Mouse (Mus musculus) hindbrain, embryonic 12.5 days (tissue): ENCODE data around the gene Trip6. TPM values are rescaled to one million over a fixed set of nuclear protein-coding genes. Genes with fewer than 3 reads are reported as not detected.

Source experiments
- ATAC-seq: fragments of 200-750 bp; cut with Nextera tagmentation; 2 replicates; pipeline ENCODE4 v1.8.0; 2017; ENCODE audit warnings: moderate TSS enrichment; ENCODE audit not compliant: low FRiP score
- H3K27ac ChIP-seq: fragments of 300-500 bp; sonication (generic); 2 replicates; pipeline ENCODE4 v1.5.1; 2016; ENCODE audit warnings: mild to moderate bottlenecking
- H3K27me3 ChIP-seq: fragments of 300-500 bp; sonication (generic); 2 replicates; pipeline ENCODE4 v1.6.1; 2016; ENCODE audit warnings: mild to moderate bottlenecking
- H3K36me3 ChIP-seq: fragments of 300-500 bp; sonication (generic); 2 replicates; pipeline ENCODE4 v1.6.1; 2016; ENCODE audit warnings: mild to moderate bottlenecking
- H3K4me1 ChIP-seq: fragments of 300-500 bp; sonication (generic); 2 replicates; pipeline ENCODE4 v1.6.1; 2016
- H3K4me2 ChIP-seq: fragments of 300-500 bp; sonication (generic); replicated peaks from 2 replicates; pipeline ENCODE4 v1.6.1; 2016; ENCODE audit warnings: mild to moderate bottlenecking
- H3K4me3 ChIP-seq: fragments of 300-500 bp; sonication (generic); 2 replicates; pipeline ENCODE4 v1.5.1; 2016; ENCODE audit warnings: mild to moderate bottlenecking
- H3K9ac ChIP-seq: fragments of 300-500 bp; sonication (generic); 2 replicates; pipeline ENCODE4 v1.6.1; 2016; ENCODE audit warnings: mild to moderate bottlenecking, moderate library complexity
- H3K9me3 ChIP-seq: fragments of 300-500 bp; sonication (generic); replicated peaks from 2 replicates; pipeline ENCODE4 v1.6.1; 2016; ENCODE audit warnings: mild to moderate bottlenecking
- WGBS: fragments of 180-500 bp; shearing (Covaris S2); methylation state at CpG from one replicate; pipeline ENCODE4 v1.1.7; 2016; 5-methylcytosine and 5-hydroxymethylcytosine counted together
- polyA plus RNA-seq: library from polyadenylated mRNA; unstranded; fragments of >200 nt; fragmentation: Nextera tagmentation; extraction: Ambion mirVana; gene quantifications from 2 replicates; pipeline ENCODE4 v1.2.1, GENCODE M21; 2016

Gene Trip6
- polyA plus RNA-seq, 1 experiment from 2014 or later: 40.7 TPM

DNA sequence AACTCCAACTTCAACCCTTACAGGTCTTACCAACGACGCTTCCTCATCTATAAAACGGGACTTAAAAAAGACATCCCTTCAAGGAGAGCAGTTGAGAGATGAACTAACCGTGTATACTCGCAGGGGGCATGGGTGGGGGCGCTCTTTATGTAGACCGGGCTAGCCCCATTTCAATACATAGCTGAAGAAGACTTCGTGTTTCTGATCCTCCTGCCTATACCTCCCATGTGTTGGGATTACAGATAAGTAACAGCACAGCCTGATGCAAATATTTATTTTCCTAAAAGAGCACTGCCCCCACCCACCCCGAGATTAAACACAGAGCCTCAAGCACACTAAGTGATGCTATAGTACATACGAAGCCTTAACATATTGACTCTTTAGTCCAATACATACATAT, 20.1 kb upstream of the Trip6 start:
- 57% methylated on average over 10 of the region's 10 CpGs for WGBS
- H3K36me3 ChIP-seq: no peaks in the 10 kb centered on the region
- no peak overlapping the region for H3K4me2 ChIP-seq
- H3K9ac ChIP-seq: no peak overlapping the region
- H3K27me3 ChIP-seq: no peaks in the 10 kb centered on the region
- ATAC-seq: no peak
- no peaks in the 10 kb centered on the region for H3K9me3 ChIP-seq
- H3K27ac ChIP-seq: no peak overlapping the region
- peaks cover 20% of the 10 kb centered on the region for H3K4me1 ChIP-seq
- H3K4me3 ChIP-seq: no peak overlapping the region

- peak within 1 kb of the TSS; percentile 88 for H3K9ac ChIP-seq
- peak within 1 kb of the TSS; percentile 70 for H3K4me2 ChIP-seq
- no peaks in the 10 kb centered on the region for H3K9me3 ChIP-seq
- WGBS: under 1% methylated on average over 44 of the region's 44 CpGs
- H3K36me3 ChIP-seq: no peaks in the 10 kb centered on the region
- H3K4me3 ChIP-seq: peak within 1 kb of the TSS; percentile 65
- H3K4me1 ChIP-seq: peaks cover 13% of the 10 kb centered on the region
- H3K27ac ChIP-seq: peak within 1 kb of the TSS; percentile 70
- peak; percentile 90 for ATAC-seq
- no peaks in the 10 kb centered on the region for H3K27me3 ChIP-seq
These were observed 19.4 kb upstream of the Trip6 start, which contains the start of gene Slc12a9 for GRCm38 (mm10) chr5:137333512-137334174. Gene Slc12a9, minus strand, starts transcription at chr5:137333597.

DNA sequence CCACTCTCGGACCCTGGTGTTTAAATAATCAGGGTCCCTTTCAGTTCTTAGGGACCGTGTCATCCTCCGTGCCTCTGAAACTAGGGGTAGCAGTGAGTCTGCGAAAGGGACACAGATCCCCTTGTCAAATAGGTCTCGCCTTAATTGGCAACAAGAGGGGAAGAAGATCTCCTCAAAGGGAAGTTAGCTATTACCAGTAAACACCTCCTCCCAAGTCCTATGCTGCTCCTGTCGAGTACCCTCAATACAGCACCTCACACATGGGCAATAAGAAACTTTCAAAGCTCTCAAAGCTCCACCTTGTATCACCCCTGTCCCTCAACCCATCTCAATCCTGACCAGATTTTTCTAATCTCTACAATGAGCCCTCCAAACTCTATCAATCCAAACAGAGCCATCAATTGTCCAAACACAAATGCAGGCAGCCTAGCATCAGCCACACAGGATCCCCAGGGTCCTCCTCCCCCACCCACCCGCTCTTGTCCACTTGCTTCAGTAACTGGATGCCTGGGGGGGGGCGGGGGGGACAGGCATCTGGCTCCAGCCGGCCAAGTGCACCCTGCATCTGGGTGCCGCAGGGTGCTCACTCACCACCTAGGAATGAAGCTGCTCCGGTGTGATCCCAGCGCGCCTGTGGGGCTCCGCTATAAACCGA, 18.8 kb upstream of the Trip6 start:
- WGBS: 18% methylated on average over 15 of the region's 15 CpGs
- peak overlapping the region; percentile 70 for H3K27ac ChIP-seq
- peak overlapping the region; percentile 70 for H3K4me2 ChIP-seq
- H3K27me3 ChIP-seq: no peaks in the 10 kb centered on the region
- H3K9me3 ChIP-seq: no peaks in the 10 kb centered on the region
- peak overlapping the region; percentile 88 for H3K9ac ChIP-seq
- H3K4me3 ChIP-seq: peak overlapping the region; percentile 65
- peaks cover 13% of the 10 kb centered on the region for H3K4me1 ChIP-seq
- peak; percentile 79; the same call in 1 of the 2 replicates for ATAC-seq
- H3K36me3 ChIP-seq: 0 out of 2 replicates have a peak, but pooled peaks cover 3% of the 10 kb centered on the region

GRCm38 (mm10) chr5:137330910-137331309, 16.7 kb upstream of the Trip6 start:
- H3K36me3 ChIP-seq: peaks cover 17% of the 10 kb centered on the region
- no peak overlapping the region for H3K4me3 ChIP-seq
- 84% methylated on average over 7 of the region's 7 CpGs for WGBS
- H3K27me3 ChIP-seq: no peaks in the 10 kb centered on the region
- no peak overlapping the region for H3K4me2 ChIP-seq
- H3K4me1 ChIP-seq: peaks cover 13% of the 10 kb centered on the region
- H3K9me3 ChIP-seq: no peaks in the 10 kb centered on the region
- ATAC-seq: no peak
- no peak overlapping the region for H3K27ac ChIP-seq
- no peak overlapping the region for H3K9ac ChIP-seq

GRCm38 (mm10) chr5:137320996-137321395, 6.8 kb upstream of the Trip6 start:
- peaks cover 72% of the 10 kb centered on the region for H3K36me3 ChIP-seq
- 93% methylated on average over 3 of the region's 3 CpGs for WGBS

GRCm38 (mm10) chr5:137318570-137318969, 4.4 kb upstream of the Trip6 start:
- 81% methylated on average over 1 of the region's 1 CpGs for WGBS
- Histone ChIP-seq H3K27ac (no peak overlapping the region), H3K4me3 (no peak overlapping the region), H3K4me1 (peaks cover 20% of the 10 kb centered on the region), H3K36me3 (peaks cover 58% of the 10 kb centered on the region), H3K4me2 (no peak overlapping the region), H3K9me3 (no peaks in the 10 kb centered on the region), H3K9ac (no peak overlapping the region), H3K27me3 (peaks cover 9% of the 10 kb centered on the region)
- ATAC-seq: no peak

More at GRCm38 (mm10) chr5:137320996-137321395, 6.8 kb upstream of the Trip6 start:
- H3K9me3 ChIP-seq: no peaks in the 10 kb centered on the region
- H3K27me3 ChIP-seq: no peaks in the 10 kb centered on the region
- no peak overlapping the region for H3K4me3 ChIP-seq
- ATAC-seq: no peak
- no peak overlapping the region for H3K4me2 ChIP-seq
- H3K27ac ChIP-seq: no peak overlapping the region
- no peak overlapping the region for H3K9ac ChIP-seq
- H3K4me1 ChIP-seq: no peaks in the 10 kb centered on the region

- no peak for ATAC-seq
- Histone ChIP-seq H3K9ac (no peak overlapping the region), H3K4me2 (no peak overlapping the region), H3K9me3 (no peaks in the 10 kb centered on the region), H3K4me1 (peaks cover 32% of the 10 kb centered on the region), H3K27me3 (peaks cover 9% of the 10 kb centered on the region), H3K4me3 (no peak overlapping the region), H3K27ac (no peak overlapping the region), H3K36me3 (peaks cover 46% of the 10 kb centered on the region)
- 91% methylated on average over 8 of the region's 8 CpGs for WGBS
These were observed 3.2 kb upstream of the Trip6 start for GRCm38 (mm10) chr5:137317361-137317760.

DNA sequence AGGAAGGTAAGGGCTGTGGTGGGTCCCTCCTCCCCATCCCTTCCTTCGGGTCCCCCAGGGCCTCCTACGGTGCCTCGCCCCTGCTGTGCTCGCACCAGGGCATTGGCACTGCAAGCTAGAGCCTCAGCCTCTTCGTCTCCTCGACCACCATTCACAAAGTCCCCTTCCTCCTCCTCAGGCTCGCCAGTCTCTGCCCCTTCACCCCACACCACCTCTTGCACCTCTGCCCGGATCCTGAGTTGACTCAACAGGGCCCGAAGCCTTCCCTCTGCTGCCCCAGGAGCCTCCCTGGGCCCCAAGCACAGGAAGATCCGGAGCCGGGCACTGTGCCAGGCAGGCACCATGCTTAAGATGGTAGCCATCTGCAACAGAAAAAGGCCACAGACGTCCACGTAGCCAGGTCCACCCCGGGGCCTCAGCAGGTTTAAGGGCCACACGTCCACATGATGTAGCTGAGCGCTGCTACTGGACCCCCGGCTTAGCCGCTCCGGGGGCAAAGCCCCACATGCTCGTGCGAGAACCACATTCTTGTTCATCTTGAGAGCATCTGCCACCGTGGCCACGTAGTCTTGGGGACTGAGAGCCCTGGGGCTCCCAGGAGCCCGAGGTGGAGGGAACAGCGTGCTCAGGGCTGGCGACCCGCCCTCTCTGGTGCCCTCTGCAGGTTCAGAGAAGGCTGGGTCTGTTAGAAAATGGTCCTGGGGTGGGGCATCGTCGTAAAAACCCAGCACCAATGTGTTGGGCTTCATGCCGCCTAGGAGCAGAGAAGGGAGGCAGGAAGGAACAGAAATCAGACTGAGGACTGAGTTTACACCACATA, 1.1 kb upstream of the Trip6 start:
- H3K27me3 ChIP-seq: peaks cover 9% of the 10 kb centered on the region
- peak overlapping the region; percentile 72; the same call in 1 of the 2 replicates for H3K27ac ChIP-seq
- peak overlapping the region; percentile 73 for H3K9ac ChIP-seq
- H3K36me3 ChIP-seq: peaks cover 38% of the 10 kb centered on the region
- peak overlapping the region; percentile 68; the same call in 1 of the 2 replicates for H3K4me2 ChIP-seq
- WGBS: 41% methylated on average over 30 of the region's 30 CpGs
- no peaks in the 10 kb centered on the region for H3K9me3 ChIP-seq
- ATAC-seq: no peak; the same call in 1 of the 2 replicates
- H3K4me3 ChIP-seq: 0 out of 2 replicates have a peak overlapping the region, but pooled peaks have one; percentile 46
- peaks cover 34% of the 10 kb centered on the region for H3K4me1 ChIP-seq

DNA sequence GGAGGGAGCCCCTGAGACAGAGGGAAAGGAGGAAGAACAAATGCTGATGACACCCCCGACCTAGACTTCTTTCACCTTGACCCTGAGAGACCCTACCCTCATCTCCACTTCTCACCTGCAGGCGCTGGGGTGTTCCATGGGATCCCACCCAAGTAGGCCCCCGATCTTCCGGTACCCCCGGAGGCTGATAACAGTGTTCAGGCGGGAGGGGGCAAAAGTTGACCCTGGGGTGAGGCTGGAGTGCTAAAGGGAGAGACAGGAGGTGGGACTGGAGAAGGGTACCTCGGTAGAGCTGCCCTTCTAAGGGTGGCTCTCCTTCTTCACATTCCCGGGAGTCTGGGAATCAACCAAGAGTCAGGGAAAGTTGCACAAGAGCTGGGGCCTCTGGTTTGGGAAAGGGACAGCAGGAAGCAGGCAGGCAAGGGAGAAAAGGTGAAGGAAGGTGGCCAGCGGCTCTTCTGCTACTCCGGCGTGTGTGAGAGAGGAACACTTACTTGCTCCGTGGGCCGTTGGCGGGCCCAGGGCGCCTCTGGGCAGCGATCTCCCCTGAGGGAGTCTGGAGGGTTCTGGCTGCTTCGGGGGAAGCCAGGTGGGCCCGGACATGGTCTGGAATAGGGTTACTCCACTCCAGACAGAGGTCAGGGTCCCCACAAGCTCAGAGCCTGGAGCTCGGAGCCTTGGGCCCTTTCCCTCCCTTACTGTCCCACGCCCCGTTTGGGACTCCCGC, 575 bp downstream of the Trip6 start:
- 2% methylated on average over 22 of the region's 22 CpGs for WGBS
- Histone ChIP-seq H3K4me3 (peak overlapping the region; percentile 46), H3K4me2 (peak overlapping the region; percentile 68), H3K9me3 (no peaks in the 10 kb centered on the region), H3K27me3 (peaks cover 9% of the 10 kb centered on the region), H3K36me3 (peaks cover 42% of the 10 kb centered on the region), H3K9ac (peak overlapping the region; percentile 73), H3K4me1 (peaks cover 34% of the 10 kb centered on the region), H3K27ac (peak overlapping the region; percentile 72)
- ATAC-seq: peak; percentile 49

DNA sequence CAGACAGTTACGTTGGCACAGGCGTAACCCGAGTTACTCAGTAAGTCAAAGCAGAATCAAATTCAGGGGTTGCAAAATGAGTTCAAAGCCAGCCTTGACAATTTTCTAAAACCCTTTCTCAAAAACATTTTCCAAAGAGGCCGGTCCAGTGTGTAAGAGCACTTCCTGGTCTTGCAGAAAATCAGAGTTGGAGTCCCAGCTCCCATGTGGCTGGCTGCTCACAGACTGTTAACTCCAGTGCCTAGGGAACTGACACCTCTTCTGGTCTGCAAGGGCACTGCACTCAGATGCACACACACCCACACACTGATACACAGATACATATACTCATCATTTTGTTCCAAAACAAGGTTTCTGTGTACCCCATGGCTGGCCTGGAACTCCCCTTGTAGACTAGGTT, 5.8 kb downstream of the Trip6 start:
- Histone ChIP-seq H3K9ac (peak overlapping the region; percentile 97), H3K4me3 (peak overlapping the region; percentile 90), H3K4me2 (peak overlapping the region; percentile 72), H3K4me1 (peaks cover 39% of the 10 kb centered on the region), H3K27me3 (no peaks in the 10 kb centered on the region), H3K9me3 (no peaks in the 10 kb centered on the region), H3K36me3 (peaks cover 40% of the 10 kb centered on the region), H3K27ac (peak overlapping the region; percentile 97)
- no peak for ATAC-seq
- 93% methylated on average over 4 of the region's 4 CpGs for WGBS

GRCm38 (mm10) chr5:137307071-137307912, 6.9 kb downstream of the Trip6 start, which contains the start of gene Srrt:
Gene Srrt, minus strand, starts transcription at chr5:137307674.
- peak; percentile 89 for ATAC-seq
- Histone ChIP-seq H3K36me3 (peaks cover 51% of the 10 kb centered on the region), H3K27me3 (no peaks in the 10 kb centered on the region), H3K9ac (peak within 1 kb of the TSS; percentile 97), H3K4me1 (peaks cover 28% of the 10 kb centered on the region), H3K4me3 (peak within 1 kb of the TSS; percentile 90), H3K4me2 (peak within 1 kb of the TSS; percentile 72), H3K9me3 (no peaks in the 10 kb centered on the region), H3K27ac (peak within 1 kb of the TSS; percentile 97)
- under 1% methylated on average over 62 of the region's 72 CpGs for WGBS
